Mouse (Mus musculus) frontal cortex, adult (tissue): ENCODE measurements at regions not wholly inside any gene's neighbourhood (a gene's known extent, or its start where the extent isn't known, plus 50 kb on each side); places are given as distances from the start of the nearest gene placed in this dataset.

Source experiments
- ATAC-seq: cut with Nextera tagmentation; 2 replicates; pipeline ENCODE4 v1.9.2; 2017; ENCODE audit warnings: mild to moderate bottlenecking, moderate library complexity, mixed read lengths; ENCODE audit not compliant: low TSS enrichment

DNA sequence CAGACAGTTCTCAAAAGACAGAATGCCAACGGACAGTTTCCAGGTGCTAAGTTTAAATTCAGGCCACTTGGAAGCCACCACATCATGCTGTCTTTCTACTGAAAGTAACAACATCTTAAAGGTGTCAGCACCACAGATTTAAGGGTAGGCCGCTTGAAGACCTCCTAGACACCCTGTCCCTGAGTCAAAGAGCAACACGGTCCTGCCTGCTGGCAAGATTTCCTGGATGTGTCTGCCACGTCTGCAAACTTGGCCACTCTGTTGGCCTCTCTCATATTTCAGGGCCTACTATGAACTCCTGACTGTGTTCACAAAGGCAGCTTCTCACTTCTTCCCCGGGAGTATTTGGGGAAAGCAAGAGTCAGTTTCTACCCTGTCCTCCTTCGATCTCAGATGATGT, 194.7 kb upstream of the Esrrg start:
- no peak for ATAC-seq

DNA sequence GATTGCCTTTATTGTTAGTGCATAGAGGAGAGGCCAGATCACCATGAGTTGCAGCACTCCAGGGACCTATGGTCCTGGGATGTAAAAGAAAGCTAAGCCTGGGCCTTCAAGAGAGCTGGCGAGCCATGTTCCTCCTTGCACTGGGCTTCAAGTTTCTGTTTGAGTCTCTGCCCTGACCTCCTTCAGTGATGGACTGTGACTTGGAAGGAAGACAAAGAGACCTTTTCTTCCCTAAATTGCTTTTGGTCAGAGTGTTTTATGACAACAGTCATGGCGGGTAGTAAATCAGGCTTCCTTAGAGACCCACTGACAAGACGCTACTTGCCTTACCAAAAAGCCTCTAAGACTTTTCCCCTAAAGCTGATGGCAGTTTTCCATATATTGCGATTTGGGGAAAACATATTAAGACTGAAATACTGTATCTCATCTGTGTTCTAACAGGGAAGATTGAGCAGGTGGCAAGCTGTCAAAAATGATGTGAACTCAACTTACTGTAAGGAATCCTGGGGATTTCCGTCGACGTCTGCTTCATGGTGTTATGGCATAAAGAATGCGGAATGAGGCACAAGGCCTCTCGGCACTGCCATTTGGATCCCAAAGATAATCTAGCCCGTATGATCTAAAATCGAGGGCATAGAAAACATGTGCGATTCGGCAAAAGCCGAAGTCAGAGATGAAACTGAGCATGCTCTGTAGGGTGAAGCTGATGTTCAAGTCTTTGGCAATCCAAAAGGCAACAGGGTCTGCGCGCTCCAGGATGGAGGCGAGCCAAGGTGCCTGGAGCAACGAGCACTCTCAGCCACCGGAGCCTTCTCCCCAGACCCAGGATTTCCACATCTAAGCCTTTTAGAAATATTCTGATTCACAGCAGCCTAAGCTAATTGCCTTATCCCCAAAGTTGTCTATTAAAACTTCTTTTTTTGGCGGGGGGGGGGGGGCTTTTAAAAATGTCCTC, 190.1 kb upstream of the Esrrg start:
- ATAC-seq: no peak

DNA sequence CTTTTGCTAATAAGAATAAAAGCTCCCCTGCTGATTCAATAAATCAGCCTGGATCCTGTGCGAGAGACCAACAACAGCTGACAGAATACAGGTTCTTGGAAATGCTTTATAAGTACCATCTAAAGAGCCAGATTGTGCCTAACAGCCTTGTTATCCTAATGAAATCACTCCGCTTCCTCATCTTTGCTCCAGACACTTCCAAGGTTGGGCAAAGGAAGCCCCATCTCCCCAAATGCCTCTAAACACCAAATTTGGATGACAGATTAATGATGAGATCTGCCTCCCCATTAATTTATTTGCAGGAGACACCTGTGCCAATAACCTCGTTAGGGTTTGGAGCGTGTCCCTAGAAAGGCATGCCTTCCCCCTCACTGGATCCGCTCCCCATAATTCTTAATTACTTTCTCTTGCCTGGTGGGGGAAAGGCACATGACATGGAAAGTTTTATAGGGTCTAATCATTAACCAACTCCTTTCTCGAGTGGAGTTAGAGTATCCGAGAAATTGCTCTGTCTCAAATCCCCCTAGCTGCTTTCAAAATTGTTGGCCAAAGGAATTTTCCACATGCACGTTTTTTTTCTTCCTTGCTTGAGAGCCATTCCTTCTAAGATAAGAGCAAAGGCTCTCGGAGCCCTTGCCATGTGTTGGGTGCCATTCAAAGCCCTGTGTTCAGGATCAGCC, 179.9 kb upstream of the Esrrg start:
- ATAC-seq: no peak

DNA sequence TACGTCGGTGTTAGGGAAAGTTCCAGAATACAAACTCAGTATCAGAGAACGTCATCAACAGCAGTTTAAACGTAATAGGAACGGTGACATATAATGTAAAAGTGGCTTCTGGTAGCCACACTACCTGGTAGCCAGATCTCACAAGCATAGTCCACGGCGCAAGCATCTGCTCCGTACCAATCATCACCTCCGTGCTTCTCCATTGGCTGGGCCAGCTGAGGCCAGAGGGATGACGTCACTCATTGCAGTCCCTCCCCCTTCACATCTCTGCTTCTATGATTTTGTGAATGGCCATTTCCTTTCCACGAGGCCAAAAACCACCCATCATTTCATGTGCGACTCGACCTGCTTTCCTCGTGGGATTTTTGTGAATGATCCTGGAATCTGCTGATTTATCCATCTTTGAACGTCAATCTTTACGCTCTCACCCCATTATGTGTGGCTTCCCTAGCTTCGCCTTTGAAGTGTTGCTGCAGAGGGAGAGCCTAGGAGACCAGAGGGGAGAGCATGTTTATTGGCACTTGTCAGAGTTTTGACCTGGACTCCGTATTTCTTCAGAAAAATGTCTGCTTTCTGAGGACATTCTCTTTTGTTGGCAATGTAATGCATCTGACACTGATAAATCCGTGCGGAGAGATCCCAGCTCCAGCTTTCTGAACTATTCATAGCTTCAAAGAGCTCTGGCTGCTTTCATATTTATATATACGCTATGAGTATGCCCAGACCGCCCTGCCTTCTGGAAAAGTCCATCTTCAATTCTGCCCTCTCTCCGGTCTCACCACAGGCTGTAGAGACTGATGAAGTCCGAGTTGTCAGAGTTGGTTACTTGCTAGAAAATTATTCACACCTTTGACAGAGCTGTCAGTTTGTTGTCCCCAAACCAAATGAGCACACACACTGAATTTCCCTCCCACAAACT, 174.6 kb upstream of the Esrrg start:
- no peak for ATAC-seq

DNA sequence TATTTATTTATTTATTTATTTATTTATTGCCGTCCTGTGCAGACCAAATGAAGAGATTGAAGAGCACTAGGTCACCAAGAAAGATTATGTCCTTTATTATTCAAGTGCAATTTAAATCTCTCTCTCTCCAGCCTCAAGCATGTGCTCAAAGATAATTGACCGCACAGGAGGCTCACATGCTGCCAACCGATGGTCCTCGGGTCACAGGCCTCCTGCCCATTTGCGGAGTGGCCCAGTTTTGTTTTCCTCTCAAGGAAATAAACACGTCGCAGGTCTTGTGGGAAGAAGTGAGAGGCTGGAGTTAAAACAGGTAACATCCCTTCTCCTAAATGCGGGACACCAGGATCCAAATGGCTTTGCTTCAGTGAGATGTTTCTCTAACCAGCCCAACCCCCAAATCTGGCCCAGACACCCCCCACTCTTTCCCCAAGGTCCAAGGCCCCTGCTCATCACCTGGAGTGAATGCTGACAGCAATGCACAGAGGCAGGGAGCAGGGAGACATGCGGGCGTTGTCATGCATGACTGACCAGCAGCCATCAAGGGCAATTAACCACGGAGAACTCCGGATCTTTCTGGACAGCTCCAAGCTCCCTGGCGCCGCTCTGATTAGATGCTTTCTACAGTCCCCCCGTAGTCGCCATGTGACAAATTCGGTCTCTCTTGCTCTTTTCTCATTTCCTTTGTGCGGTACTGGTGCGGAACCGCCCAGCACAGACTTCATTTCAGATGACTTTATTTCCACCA, 169.2 kb upstream of the Esrrg start:
- ATAC-seq: no peak

DNA sequence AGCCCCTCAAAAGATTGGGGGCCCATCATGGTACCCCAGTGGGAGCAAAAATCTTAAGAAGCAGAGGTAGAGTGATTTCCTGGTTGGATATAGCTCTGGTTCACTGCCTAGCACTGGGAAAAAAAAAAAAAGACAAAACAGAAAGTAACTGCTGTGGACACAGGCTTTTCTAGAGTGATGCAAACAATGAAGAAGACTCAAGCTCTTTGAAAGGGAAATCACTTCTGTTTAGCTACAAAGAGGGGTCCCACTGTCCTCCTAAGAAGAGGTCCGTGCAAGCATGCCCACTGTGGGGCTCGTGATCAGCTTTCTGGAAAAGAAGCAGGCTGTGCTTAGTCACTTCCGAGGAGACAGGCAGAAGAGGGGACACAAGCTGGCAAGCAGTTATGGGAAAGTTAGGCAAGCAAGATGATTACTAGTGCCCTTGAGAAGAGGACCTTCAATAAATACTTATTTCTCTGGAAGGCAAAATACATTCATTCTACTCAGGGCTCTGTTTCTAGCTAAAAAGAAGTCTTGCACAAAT, 166.9 kb upstream of the Esrrg start:
- peak; percentile 55; the same call in 1 of the 2 replicates for ATAC-seq

DNA sequence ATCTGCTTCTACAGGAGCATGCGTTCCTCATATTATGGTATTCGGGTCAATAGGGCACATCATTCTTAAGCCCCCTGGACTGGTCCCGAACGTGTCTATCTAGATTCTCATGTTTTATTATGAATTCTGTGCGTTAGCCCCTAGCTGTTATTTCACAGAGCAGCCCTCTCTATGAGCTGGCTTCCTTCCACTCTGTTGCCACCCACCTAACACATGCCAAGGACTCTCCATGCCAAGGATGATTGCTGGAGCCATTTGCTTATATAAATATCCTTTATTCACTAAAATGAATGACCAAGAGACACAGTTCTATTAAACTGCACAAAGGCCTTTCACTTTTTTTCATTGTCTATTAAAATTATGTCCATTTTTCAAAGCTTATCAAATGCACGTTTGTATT, 162.1 kb upstream of the Esrrg start:
- ATAC-seq: no peak; the same call in 1 of the 2 replicates

DNA sequence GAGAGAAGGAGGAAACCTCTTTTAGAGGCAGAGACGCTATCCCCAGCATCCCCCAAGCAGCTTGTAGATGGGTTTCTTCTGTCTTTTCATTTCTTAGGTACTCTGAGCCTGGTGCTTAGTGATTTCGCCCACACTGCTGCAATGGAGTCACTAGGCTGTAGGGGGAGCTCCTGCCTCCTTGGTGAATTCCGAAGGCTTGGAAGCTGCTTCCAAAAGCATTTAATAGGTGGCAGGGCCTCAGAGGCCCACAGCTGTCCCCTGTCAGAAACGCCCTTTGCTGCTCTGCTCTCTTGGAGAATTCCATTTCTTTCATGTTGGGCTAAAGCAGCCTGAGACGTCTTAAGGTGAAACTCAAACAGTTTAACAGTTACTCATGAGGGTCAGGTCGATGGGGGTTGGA, 160.4 kb upstream of the Esrrg start:
- peak; percentile 90 for ATAC-seq

DNA sequence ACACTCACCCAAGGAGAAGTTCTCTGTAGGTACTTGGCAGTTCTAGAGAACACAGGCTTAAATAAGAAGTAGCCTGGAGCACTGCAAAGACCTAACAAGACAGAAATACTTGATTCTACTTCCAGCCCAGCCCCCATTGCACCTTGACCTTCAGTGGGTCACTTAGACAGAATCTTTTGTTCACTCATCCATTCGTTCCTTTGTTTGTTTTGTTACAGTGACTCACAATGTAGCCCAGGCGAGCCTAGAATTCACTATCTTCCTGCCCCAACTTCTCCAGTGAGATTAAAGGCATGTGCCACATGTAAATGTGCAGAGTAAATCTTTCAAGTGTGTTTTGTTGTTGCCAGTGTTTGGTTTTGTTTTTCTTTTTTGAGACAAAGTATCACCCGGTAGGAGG, 158.5 kb upstream of the Esrrg start:
- no peak for ATAC-seq

DNA sequence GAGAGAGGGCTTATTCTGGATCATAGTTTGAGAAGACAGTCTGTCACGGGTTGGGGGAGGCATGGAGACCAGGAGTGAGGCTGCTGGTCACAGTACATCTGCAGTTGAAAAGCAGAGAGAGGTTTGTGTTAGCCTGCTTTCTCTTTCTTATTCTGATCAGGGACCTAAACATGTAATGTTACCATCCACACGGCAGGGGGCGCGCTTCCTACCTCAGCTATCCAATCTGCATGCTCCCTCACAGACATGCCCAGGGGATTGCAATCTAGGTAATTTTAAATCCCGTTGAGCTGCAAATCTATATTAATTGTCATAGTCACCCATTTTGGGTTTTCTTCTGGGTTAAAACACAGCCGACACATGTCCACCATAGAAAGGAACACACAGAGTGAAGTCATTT, 156.4 kb upstream of the Esrrg start:
- ATAC-seq: peak; percentile 60; the same call in 1 of the 2 replicates

DNA sequence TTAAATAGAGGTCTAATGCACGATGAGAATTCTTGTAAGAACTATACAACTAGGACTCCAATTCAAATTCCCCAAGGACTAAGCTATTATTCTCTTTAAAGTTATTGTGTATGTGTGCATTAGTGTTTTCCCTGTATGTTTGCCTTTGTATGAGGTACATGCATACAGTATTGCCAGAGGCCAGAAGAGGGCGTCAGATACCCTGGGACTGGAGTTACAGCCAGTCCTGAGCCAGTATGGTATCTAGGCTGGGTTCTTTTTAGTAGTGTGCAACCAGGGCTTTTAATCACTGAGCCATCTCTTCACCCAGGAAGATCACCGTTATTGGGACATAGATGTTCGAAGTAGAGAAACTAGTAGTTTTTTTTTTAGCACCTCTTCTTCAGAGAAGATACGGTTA, 154.2 kb upstream of the Esrrg start:
- ATAC-seq: no peak

DNA sequence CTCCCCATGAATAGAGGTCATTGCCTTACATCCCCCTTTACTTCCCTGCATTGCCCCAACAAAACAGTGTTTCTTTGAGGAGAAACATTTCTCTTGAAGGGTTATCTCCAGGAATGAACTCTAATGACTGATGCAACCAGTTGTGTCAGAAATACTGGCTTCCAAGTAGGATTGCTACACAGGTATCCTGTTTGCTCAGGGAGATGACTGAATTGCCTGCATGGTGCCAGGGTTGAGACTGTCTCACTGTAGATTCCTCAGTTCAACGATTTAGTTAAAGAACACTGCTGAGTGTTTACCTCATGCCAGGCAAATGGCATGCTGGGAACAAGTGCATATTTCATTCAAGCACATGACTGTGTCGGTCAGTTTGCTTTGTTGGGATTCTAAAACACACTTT, 123.8 kb upstream of the Esrrg start:
- no peak for ATAC-seq

DNA sequence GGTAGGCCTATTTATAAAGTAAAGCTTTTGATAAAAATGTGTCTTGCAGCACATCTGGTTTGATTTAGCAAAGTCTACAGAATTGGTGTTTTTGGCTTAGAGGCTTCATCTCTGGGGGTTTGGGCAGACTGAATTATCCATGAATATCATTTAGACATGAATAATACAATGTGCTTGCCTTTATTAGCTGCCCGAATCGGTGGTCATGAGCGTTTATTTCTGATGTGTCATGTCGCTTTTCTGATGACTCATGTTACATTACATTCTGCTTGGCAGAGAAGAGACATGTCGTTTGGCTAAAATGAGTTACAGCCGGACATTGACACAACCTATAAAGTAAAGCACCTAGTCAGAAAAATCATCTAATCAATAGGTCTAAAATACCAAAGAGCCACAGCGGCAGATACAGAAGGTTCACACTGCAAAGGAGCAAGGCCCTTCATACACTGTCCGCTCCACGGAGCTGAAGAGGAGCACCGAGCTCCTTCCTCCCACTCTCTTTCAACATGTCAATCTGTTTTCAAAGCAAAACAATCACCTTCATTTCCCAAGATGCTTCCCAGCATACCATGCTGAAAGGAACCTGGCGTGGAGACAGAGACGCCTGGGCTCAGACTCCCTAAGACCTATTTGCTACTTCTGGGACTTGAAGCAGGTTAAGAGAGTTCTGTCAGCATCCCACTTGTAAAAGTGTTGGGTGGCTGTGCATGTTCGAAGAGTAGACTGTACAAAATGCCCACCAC, 120.5 kb upstream of the Esrrg start:
- no peak for ATAC-seq

DNA sequence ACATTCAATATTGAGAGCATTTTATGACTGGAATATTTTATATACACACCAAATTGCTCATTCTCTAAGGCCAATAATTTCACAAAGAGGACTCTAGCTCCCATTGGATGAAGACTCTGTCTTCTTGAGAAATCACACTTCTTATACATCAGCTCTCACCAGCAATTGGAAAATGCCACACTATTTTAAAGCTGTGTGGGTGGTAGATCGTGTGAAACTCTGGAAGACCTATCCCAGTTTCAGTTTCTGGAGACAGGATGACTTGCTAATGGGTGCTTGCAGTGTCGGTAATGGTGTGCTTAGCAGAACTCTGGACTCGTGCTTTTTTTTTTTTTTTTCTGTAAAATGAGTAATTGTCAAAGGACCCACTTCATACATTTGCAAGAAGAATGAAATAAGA, 119.1 kb upstream of the Esrrg start:
- peak; percentile 90 for ATAC-seq

DNA sequence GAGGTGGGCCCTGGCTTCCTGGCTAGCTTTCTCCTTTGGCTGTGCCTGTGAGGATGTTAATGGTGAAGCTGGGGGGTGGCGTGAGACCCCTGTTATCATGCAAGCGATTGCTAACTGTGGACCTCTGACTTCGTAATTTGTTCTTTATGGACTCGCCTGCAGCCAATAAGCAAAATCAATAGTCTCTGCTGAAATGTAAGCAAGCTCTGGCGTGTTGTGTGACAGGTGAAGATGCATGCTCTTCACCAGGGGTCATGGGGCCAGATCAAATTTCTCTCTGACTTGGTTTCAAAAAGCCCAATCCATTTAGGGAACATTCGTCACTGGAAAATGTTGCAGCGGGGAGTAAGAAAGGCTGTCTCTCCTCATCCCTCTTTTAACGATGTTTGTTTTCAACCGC, 103.2 kb upstream of the Esrrg start:
- ATAC-seq: no peak

DNA sequence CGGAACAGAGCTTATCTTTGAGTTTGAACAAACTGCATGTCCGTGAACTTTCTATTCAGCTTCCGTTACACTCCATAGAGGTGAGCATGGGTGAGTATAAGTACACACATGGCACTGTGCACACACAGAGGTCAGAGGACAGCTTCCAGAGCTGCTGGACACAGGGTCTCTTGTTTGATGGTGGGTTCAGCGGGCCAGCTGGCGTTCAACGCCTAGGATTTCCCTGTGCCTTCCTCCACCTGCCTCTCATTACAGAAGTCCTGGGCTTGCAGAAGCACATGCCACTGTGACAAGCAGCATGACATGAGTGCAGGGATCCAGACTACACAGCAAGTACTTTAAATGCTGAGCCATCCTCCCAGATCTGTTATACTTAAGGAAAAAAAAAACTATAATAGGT, 101.4 kb upstream of the Esrrg start:
- ATAC-seq: no peak

DNA sequence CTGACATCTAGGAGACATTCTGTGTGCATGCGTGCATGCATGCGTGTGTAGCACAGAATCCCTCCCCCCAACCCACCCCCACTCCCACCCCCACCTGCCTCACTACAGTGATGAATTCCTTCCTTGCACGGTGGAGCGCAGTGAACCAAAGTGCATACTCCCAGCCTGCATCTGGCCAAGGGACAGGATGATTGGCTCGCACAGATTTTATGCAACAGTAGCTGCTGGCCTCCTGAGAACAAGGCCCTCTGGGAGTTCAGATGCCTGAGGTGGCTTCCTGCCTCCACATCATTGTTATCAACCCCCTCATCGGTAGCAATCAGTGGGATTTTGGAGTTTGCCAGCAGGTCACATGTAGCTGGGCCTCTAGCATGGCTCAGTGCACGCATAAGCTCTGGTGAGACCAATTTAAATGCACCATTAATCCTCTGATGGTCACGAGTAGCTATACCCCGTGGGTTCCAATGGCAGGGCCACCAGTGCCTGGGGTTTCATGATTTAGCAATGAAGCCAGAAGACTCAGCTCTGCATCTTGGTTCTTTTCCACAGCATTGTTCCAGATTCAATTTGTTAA, 77.2 kb upstream of the Esrrg start:
- ATAC-seq: no peak

DNA sequence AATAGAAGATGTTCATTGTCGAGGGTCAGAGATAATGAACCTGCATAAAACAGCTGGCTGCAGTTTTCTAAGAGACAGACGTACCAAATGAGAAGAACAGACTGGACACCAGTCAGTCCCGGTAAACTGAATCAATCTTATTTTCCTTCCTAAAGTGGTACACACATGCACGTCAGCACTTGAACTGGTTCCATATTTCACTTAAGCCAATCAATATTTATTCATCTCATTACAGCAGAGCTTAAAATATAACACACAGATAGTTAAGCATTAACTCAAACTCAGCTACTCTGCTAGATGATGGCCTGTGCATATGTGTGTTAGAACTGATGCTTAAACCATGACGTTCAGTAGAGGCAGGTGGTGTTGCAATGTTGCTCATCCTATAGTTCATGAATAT, 72.3 kb upstream of the Esrrg start:
- ATAC-seq: no peak

DNA sequence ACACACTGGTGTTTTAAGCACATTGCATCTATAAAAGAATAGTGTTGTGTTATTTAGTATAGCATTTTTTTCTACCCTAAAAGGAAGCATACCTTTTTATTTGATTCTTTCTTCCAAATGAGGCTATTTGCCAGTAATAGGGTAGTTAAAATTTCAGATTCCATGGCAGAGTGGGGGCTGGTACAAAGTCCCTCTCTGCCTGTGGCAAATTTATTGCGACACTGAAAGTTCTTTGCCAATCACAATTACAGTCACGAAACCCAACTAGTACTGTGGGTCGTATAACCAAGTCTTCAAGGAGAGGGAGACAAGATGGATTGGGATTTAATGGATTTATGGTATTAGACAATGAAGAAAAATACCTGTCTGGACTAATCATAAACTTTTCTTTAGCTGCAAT, 51.9 kb upstream of the Esrrg start:
- no peak for ATAC-seq
